Mouse (Mus musculus) liver, embryonic 11.5 days (tissue): Measurements from ENCODE around the gene Vsx1. TPM values are rescaled to one million over a fixed set of nuclear protein-coding genes. Genes with fewer than 3 reads are reported as not detected.
A peak's percentile ranks its signal among the peaks of the same experiment; 100 is the strongest.

ENCODE experiments used
- ATAC-seq: fragments of 200-750 bp; cut with Nextera tagmentation; replicated peaks from 2 replicates; pipeline ENCODE4 v1.8.0; 2017; ENCODE audit warnings: moderate number of reproducible peaks, mild to moderate bottlenecking, moderate TSS enrichment, moderate library complexity; ENCODE audit not compliant: low FRiP score
- DNase-seq: peaks from one replicate; pipeline ENCODE4 v3.0.0-alpha.2; 2017; ENCODE audit warnings: low spot score
- H3K27ac ChIP-seq: fragments of 300-500 bp; sonication (generic); 2 replicates; pipeline ENCODE4 v1.5.1; 2014; ENCODE audit warnings: mild to moderate bottlenecking, low read depth, low read length, control low read depth
- H3K27me3 ChIP-seq: fragments of 300-500 bp; sonication (generic); replicated peaks from 2 replicates; pipeline ENCODE4 v1.6.1; 2014; ENCODE audit warnings: low read length, mixed read lengths; ENCODE audit not compliant: control insufficient read depth, insufficient read depth
- H3K36me3 ChIP-seq: fragments of 300-500 bp; sonication (generic); 2 replicates; pipeline ENCODE4 v1.6.1; 2014; ENCODE audit warnings: mild to moderate bottlenecking, low read length, moderate library complexity, mixed read lengths; ENCODE audit not compliant: control insufficient read depth, insufficient read depth
- H3K4me1 ChIP-seq: fragments of 300-500 bp; sonication (generic); replicated peaks from 2 replicates; pipeline ENCODE4 v1.6.1; 2014; ENCODE audit warnings: low read length, mixed read lengths; ENCODE audit not compliant: control insufficient read depth, insufficient read depth
- H3K4me2 ChIP-seq: fragments of 300-500 bp; sonication (generic); 2 replicates; pipeline ENCODE4 v1.6.1; 2014; ENCODE audit warnings: mild to moderate bottlenecking, control low read depth, moderate library complexity
- H3K4me3 ChIP-seq: fragments of 300-500 bp; sonication (generic); 2 replicates; pipeline ENCODE4 v1.5.1; 2014; ENCODE audit warnings: low read depth, low read length, control low read depth
- H3K9ac ChIP-seq: fragments of 300-500 bp; sonication (generic); 2 replicates; pipeline ENCODE4 v1.6.1; 2014; ENCODE audit warnings: low read depth, low read length, control low read depth
- H3K9me3 ChIP-seq: fragments of 300-500 bp; sonication (generic); 2 replicates; pipeline ENCODE4 v1.6.1; 2016; ENCODE audit warnings: low read length, inconsistent platforms, mixed read lengths; ENCODE audit not compliant: control insufficient read depth
- WGBS: fragments of 180-500 bp; shearing (Covaris S2); extraction: QIAGEN DNeasy Blood & Tissue Kit; methylation state at CpG from one replicate; pipeline ENCODE4 v1.1.7; 2014; 5-methylcytosine and 5-hydroxymethylcytosine counted together
- polyA plus RNA-seq: library from polyadenylated mRNA; unstranded; fragments of >200 nt; fragmentation: Nextera tagmentation; extraction: Ambion mirVana; gene quantifications from 2 replicates; pipeline ENCODE4 v1.2.1, GENCODE M21; 2014

The Vsx1 gene
- polyA plus RNA-seq, 1 experiment from 2014 or later: not detected

DNA sequence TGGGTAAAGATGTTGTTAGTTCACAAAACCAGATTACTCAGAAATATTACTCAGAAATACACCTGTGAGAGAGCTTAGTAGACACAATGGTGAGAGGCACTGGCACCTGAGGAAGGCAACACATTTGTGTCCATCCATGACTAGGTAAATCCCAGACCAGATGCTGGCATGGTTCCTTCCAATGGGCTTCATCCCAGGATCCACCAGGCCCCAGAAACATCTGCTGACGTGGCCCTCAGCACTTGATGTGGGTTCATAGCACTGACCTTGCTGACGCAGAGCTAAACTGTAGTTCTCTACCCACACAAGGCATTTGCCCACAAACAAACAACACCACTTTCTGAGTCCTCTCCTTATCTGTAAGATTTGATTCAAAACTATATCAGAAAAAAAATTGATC, 34.3 kb downstream of the Vsx1 start:
- DNase-seq (no peak), ATAC-seq (no peak)
- no peaks in the 10 kb centered on the region for H3K9me3 ChIP-seq
- H3K9ac ChIP-seq: no peak overlapping the region
- H3K4me1 ChIP-seq: peaks cover 18% of the 10 kb centered on the region
- no peak overlapping the region for H3K27ac ChIP-seq
- peaks cover 20% of the 10 kb centered on the region; the same call in 1 of the 2 replicates for H3K36me3 ChIP-seq
- H3K4me2 ChIP-seq: no peak overlapping the region
- H3K27me3 ChIP-seq: no peaks in the 10 kb centered on the region
- 93% methylated on average over 2 of the region's 2 CpGs for WGBS
- no peak overlapping the region for H3K4me3 ChIP-seq

DNA sequence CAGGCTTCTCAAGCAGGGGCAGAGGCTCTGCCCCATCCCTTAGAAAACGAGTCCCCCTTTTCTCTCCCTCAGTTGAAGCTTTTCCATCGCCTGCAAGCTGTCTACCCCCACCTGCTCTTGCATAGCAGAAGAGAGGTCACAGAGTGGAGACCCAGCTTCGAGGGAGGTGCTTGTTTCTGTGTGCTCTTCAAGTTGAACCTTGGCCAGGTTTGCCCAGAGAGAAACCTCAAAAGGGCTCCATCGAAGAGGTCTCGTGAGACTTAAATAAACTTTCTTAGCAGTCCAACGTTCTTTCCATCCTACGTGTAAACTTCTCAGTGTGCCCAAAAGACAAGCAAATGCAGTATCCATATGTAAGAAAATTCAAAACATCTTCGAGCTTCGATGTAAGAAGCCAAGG, 37.8 kb downstream of the Vsx1 start:
- Histone ChIP-seq H3K9me3 (no peaks in the 10 kb centered on the region), H3K4me2 (no peak overlapping the region; the same call in 1 of the 2 replicates), H3K9ac (no peak overlapping the region), H3K4me3 (no peak overlapping the region), H3K27me3 (no peaks in the 10 kb centered on the region), H3K27ac (no peak overlapping the region), H3K36me3 (peaks cover 4% of the 10 kb centered on the region; the same call in 1 of the 2 replicates), H3K4me1 (peaks cover 16% of the 10 kb centered on the region)
- WGBS: 62% methylated on average over 9 of the region's 9 CpGs
- peak; percentile 28; the same call in 1 of the 2 replicates for ATAC-seq
- no peak for DNase-seq

DNA sequence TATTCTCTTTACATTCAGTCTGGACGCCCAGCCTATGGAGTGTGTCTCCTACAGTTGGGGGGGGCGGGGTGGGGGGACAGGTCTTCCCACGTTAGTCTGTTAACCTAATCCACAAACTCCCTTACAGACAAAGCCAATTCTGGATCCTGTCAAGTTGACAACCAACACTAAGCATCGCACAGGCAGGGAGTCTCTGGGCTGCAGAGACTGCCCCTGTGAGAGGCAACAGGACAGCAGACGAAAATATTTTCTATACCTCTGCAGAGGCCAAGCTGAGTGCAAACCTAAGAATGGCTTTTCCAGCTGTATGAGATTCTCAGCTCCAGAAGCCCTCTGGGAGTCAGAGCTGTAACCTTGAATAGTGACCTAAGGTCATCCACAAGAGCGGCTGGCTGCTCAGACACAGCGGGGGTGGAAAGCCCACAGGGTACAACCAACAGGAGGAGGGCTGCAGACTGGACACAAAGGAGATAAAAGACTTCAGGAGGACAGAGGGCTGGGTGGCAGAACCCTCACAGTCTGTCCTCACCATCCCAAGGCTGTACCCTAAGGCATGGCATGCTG, 38.6 kb downstream of the Vsx1 start:
- Histone ChIP-seq H3K27ac (no peak overlapping the region; the same call in 1 of the 2 replicates), H3K4me3 (no peak overlapping the region), H3K9me3 (no peaks in the 10 kb centered on the region), H3K36me3 (peaks cover 3% of the 10 kb centered on the region; the same call in 1 of the 2 replicates), H3K9ac (0 out of 2 replicates have a peak overlapping the region, but pooled peaks have one; percentile 5), H3K4me1 (peaks cover 16% of the 10 kb centered on the region), H3K27me3 (no peaks in the 10 kb centered on the region), H3K4me2 (no peak overlapping the region)
- 0 out of 2 replicates have a peak, but pooled peaks have one; percentile 1 for ATAC-seq
- no peak for DNase-seq
- WGBS: 35% methylated on average over 7 of the region's 7 CpGs

DNA sequence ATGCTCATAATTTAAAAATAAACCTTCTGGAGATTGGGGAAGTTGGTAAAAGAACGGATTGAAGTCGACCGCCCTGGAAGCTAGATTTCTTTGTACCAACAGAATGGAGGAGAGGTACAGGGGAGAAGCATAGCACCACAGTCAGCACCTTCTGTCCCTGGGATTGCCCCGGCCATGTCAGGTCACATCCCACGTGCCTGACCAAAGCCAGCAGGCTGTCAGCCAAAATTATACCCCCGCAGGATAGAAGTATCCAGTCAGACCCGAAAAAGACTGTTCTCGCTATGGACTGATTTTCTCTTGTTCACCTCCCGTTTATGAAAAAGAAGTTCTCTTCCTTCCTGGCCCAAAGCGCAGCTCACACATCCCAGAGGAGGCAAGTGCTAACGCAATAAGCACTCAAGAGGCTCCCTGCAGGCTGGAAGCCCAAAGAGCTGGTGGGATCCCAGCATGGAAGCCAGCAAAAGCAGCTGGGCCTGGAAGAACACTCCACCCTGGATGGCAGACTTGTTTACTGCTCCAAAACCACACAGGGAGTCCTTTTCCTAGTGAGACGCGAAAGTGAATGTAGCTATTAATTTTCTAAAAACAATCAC, 40.8 kb downstream of the Vsx1 start:
- H3K4me2 ChIP-seq: no peak overlapping the region
- H3K4me1 ChIP-seq: peaks cover 16% of the 10 kb centered on the region
- no peaks in the 10 kb centered on the region for H3K9me3 ChIP-seq
- no peak for DNase-seq
- WGBS: 60% methylated on average over 13 of the region's 13 CpGs
- H3K27ac ChIP-seq: no peak overlapping the region
- H3K27me3 ChIP-seq: no peaks in the 10 kb centered on the region
- H3K4me3 ChIP-seq: no peak overlapping the region
- no peak for ATAC-seq
- H3K36me3 ChIP-seq: no peaks in the 10 kb centered on the region
- no peak overlapping the region for H3K9ac ChIP-seq

DNA sequence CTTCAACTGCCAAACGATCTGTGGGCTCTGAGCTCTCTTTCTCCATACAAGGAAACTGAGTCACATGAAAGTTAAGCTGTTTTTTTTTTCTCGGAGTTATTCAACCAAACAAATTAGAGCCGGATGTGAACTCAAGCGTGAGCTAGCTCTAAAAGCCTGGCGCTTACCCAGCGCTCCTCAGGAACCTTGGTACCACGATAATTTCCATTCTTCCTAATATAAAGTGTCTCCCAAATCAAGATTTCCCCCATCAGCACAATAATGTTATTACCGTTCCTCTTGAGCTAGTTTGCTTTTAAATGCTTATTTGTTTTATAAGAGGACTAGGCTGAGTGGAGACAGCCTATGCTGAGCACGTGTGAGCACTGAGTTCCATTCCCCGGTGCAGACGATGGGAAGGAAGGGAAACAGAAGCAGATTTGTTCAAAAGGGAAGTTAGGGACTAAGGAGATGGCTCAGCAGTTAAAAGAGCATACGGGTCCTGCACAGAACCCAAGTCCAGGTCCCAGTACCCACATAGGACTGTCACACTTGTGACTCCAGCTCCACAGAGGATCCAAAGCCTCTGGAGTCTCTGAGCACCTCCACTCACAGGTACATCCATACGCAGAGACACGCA, 41.4 kb downstream of the Vsx1 start:
- Histone ChIP-seq H3K4me3 (no peak overlapping the region), H3K36me3 (no peaks in the 10 kb centered on the region), H3K27me3 (no peaks in the 10 kb centered on the region), H3K9me3 (no peaks in the 10 kb centered on the region), H3K27ac (no peak overlapping the region), H3K4me2 (no peak overlapping the region), H3K4me1 (peaks cover 12% of the 10 kb centered on the region), H3K9ac (no peak overlapping the region)
- ATAC-seq: no peak
- no peak for DNase-seq
- WGBS: 77% methylated on average over 14 of the region's 14 CpGs

DNA sequence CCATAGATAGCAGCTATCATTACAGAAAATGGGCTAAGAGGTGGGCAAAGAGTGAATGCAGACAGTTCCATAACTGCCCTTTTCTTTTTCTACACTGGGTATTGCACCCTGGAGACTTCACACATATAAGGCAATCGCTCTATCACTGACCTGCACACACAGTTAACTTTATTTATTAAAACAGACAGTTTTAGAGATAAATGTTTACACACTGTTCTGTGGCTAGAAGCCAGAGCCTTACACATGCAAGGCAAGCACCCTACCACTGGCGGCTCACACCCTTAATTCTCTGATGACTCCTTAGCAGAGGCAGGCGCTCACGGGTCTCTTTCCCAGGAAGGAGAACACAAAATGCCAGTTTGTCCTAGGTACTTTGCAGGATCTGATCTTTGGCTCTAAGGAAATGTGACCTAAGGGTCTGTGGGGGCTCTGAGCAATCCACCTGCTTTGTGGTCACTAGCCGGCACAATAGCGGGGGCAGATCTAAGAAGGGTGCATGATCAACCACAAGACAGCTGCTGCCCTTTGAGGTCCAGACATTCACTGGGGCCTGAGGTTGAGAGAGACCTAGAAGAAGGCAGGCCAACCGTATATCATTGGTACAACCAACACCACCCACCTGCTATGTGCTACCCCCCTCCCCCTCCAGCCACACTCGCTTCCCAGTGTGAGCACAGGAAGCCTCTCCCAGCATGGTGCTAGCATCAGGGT, 42.6 kb downstream of the Vsx1 start:
- 76% methylated on average over 8 of the region's 8 CpGs for WGBS
- Histone ChIP-seq H3K4me3 (no peak overlapping the region), H3K36me3 (peaks cover 2% of the 10 kb centered on the region; the same call in 1 of the 2 replicates), H3K9ac (no peak overlapping the region), H3K9me3 (no peaks in the 10 kb centered on the region), H3K4me1 (peaks cover 11% of the 10 kb centered on the region), H3K27ac (no peak overlapping the region), H3K4me2 (no peak overlapping the region), H3K27me3 (no peaks in the 10 kb centered on the region)
- DNase-seq (no peak), ATAC-seq (0 out of 2 replicates have a peak, but pooled peaks have one; percentile 13)

DNA sequence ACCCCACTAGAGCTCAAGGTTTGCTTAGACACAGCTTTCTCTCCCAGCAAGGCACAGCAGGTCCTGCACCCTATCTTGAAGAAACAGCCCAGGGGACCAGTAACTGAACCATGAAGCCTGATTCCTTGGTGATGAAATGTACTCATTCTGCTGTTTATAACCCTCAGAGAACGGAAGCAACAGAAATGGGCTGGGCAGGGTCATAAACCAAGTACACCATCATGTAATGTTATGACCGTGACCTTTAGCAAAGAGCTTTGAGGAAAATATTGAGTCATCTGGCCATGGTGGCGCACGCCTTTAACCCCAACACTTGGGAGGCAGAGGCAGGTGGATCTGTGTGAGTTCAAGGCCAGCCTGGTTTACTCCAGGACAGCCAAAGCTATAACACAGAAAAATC, 43.9 kb downstream of the Vsx1 start:
- Histone ChIP-seq H3K36me3 (peaks cover 2% of the 10 kb centered on the region; the same call in 1 of the 2 replicates), H3K27me3 (no peaks in the 10 kb centered on the region), H3K4me2 (no peak overlapping the region), H3K9ac (no peak overlapping the region), H3K4me1 (peaks cover 3% of the 10 kb centered on the region; the same call in 1 of the 2 replicates), H3K9me3 (no peaks in the 10 kb centered on the region), H3K27ac (no peak overlapping the region), H3K4me3 (no peak overlapping the region)
- DNase-seq: no peak
- ATAC-seq: no peak
- WGBS: 85% methylated on average over 4 of the region's 4 CpGs

DNA sequence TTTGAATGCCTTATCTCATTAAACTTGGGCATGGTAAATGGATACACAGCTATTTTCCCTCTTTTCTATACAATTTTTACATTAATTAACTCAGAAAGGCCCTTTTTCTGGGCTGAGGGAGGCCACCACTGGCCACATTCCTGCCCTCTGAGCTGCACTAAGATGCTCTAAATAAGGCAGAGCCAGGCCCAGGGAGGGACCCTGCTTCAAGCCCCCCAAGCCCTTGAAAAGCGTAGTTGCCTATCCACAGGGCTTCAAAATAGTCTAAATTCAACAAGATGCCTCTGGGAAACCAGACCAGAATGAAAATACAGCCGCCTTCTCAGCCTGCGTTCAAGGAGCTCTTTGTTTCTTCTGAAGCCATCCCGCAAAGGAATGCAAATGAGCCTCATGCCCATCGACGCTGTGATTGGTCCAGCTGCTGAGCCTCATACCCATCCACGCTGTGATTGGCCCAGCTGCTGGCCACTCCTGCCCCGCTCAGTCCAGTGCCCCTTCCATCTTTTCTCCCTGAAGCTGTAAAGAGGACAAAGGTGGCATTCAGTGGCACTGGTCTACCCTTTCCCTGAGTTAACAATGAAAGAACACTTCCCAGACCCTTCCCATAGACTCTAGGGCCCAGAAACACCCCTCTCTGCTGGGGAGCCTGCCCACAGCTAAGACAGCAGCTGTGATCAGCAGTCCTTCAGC, 45.3 kb downstream of the Vsx1 start:
- peaks cover 2% of the 10 kb centered on the region; the same call in 1 of the 2 replicates for H3K4me1 ChIP-seq
- no peaks in the 10 kb centered on the region for H3K9me3 ChIP-seq
- peaks cover 5% of the 10 kb centered on the region for H3K36me3 ChIP-seq
- H3K9ac ChIP-seq: no peak overlapping the region
- ATAC-seq: peak; percentile 60
- no peak overlapping the region for H3K4me2 ChIP-seq
- DNase-seq: no peak
- 72% methylated on average over 8 of the region's 8 CpGs for WGBS
- H3K27ac ChIP-seq: no peak overlapping the region
- H3K27me3 ChIP-seq: no peaks in the 10 kb centered on the region
- H3K4me3 ChIP-seq: no peak overlapping the region
